Mouse (Mus musculus): Measurements from ENCODE around the gene Cdk17. TPM values are rescaled to one million over a fixed set of nuclear protein-coding genes. Genes with fewer than 3 reads are reported as not detected.
"Not testable (repeated sequence)": the region's sequence is repeated elsewhere in the genome, so short reads cannot be mapped to it uniquely, and the experiment has no call there.

Gene Cdk17
- polyA plus RNA-seq, 1 experiment from 2014 or later: 67.8 TPM

DNA sequence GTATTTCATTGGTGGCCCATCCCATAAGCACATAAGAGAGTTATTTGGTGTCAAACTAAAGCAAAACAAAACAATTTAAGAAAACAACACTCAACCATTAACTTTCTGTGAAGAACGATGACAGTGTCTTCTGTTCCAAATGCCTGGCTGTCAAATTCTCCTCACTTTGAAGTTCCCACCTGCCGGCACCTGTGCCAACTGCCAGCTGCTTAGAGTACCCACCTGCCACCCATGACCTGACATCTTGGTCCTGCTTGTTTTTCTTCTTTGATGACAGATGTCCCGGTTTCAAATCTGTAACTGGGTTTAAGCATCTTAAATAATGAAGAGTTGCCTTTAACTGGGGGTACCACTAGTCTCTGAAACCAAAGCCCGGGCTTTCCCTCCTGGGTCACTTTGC is 14.1 kb upstream of the Cdk17 start:
- Histone ChIP-seq H3K27me3 (ENCODE audit: control insufficient read depth, insufficient read depth, low read length) (no peaks in the 10 kb centered on the region), H3K9ac (replicated peaks; ENCODE audit: low read length) (no peak overlapping the region), H3K4me3 (replicated peaks; ENCODE audit: low read depth, low read length) (no peak overlapping the region), H3K36me3 (ENCODE audit: control insufficient read depth, insufficient read depth, low read length) (no peaks in the 10 kb centered on the region), H3K4me1 (ENCODE audit: control insufficient read depth, insufficient read depth, low read length) (0 out of 2 replicates have a peak, but pooled peaks cover 6% of the 10 kb centered on the region), H3K9me3 (ENCODE audit: control insufficient read depth, low read length) (no peaks in the 10 kb centered on the region), H3K4me2 (ENCODE audit: low read length) (no peak overlapping the region), H3K27ac (replicated peaks; ENCODE audit: low read depth, low read length) (no peak overlapping the region)
- WGBS: 86% methylated on average over 4 of the region's 4 CpGs
- ATAC-seq (ENCODE audit: low FRiP score, low TSS enrichment) (no peak), DNase-seq (no peak)

DNA sequence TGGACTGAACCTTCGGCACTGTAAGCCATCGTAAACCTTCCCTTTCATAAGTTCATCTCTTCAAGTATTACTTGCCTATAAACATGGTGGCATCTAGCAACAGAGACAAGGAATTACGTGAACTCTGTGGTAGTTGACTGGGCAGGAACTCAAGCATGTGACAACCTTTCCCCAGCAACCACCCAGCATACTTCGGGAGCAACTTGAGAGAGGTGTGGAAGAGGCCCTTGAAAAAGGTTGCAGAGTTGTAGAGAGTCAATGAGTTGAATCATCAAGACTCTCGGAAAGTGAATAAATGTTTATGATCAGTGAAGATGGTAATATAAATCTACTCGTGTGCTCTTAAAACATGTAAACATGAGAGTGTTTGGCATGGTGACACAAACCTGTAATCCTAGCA is 13.0 kb upstream of the Cdk17 start:
- no peak overlapping the region for H3K4me3 ChIP-seq (replicated peaks; ENCODE audit: low read depth, low read length)
- H3K4me1 ChIP-seq (ENCODE audit: control insufficient read depth, insufficient read depth, low read length): 0 out of 2 replicates have a peak, but pooled peaks cover 6% of the 10 kb centered on the region
- ATAC-seq (ENCODE audit: low FRiP score, low TSS enrichment) (no peak), DNase-seq (no peak)
- WGBS: 94% methylated on average over 6 of the region's 6 CpGs
- H3K9ac ChIP-seq (replicated peaks; ENCODE audit: low read length): no peak overlapping the region
- no peaks in the 10 kb centered on the region for H3K9me3 ChIP-seq (ENCODE audit: control insufficient read depth, low read length)
- H3K4me2 ChIP-seq (ENCODE audit: low read length): no peak overlapping the region
- no peaks in the 10 kb centered on the region for H3K36me3 ChIP-seq (ENCODE audit: control insufficient read depth, insufficient read depth, low read length)
- H3K27ac ChIP-seq (replicated peaks; ENCODE audit: low read depth, low read length): no peak overlapping the region
- H3K27me3 ChIP-seq (ENCODE audit: control insufficient read depth, insufficient read depth, low read length): no peaks in the 10 kb centered on the region

DNA sequence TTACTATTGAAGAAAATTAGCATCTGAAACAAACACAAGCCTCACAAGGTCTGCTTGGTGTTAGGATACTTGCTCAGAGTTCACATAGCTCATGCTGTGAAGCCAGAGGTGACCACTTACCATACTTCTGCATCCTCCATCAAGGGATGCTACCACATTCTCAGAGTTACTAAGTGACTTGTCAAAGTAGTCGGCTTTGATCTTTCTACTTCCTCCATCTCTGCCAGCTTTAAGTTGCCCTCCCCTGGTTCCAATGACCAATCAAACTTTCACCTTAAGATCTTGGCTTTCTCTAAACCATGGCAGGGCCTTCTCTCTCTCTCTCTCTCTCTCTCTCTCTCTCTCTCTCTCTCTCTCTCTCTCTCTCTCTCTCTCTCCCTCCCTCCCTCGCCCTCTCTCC is 11.1 kb upstream of the Cdk17 start:
- H3K4me3 ChIP-seq (replicated peaks; ENCODE audit: low read depth, low read length): no peak overlapping the region
- H3K4me1 ChIP-seq (ENCODE audit: control insufficient read depth, insufficient read depth, low read length): no peaks in the 10 kb centered on the region
- no peak overlapping the region for H3K4me2 ChIP-seq (ENCODE audit: low read length)
- H3K27ac ChIP-seq (replicated peaks; ENCODE audit: low read depth, low read length): no peak overlapping the region
- H3K9me3 ChIP-seq (ENCODE audit: control insufficient read depth, low read length): no peaks in the 10 kb centered on the region
- 69% methylated on average over 1 of the region's 2 CpGs for WGBS
- ATAC-seq (ENCODE audit: low FRiP score, low TSS enrichment): no peak
- DNase-seq: no peak
- H3K9ac ChIP-seq (replicated peaks; ENCODE audit: low read length): no peak overlapping the region
- H3K27me3 ChIP-seq (ENCODE audit: control insufficient read depth, insufficient read depth, low read length): no peaks in the 10 kb centered on the region
- H3K36me3 ChIP-seq (ENCODE audit: control insufficient read depth, insufficient read depth, low read length): no peaks in the 10 kb centered on the region

DNA sequence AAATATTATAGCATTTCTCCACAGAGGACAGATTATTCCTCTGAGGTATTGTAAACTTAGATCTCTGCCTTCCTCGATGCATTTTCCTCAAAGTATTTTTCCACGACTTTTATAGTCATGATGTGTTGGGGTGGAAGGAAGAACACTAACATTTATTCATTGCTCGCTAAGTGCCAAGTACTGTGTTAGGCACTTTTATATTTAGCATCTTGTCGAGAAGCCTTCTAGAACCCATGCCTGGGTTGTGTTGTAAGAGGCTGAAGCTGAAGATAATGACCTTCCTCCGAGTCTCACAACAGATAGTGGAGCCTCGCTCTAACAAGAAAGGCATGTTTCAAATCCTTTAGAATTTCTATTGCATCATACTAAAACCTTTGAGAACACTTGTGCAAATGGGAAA is 8.9 kb upstream of the Cdk17 start:
- H3K4me1 ChIP-seq (ENCODE audit: control insufficient read depth, insufficient read depth, low read length): no peaks in the 10 kb centered on the region
- ATAC-seq (ENCODE audit: low FRiP score, low TSS enrichment): no peak
- H3K4me2 ChIP-seq (ENCODE audit: low read length): no peak overlapping the region
- H3K9me3 ChIP-seq (ENCODE audit: control insufficient read depth, low read length): no peaks in the 10 kb centered on the region
- WGBS: 86% methylated on average over 6 of the region's 6 CpGs
- no peak overlapping the region for H3K4me3 ChIP-seq (replicated peaks; ENCODE audit: low read depth, low read length)
- no peak for DNase-seq
- no peak overlapping the region for H3K27ac ChIP-seq (replicated peaks; ENCODE audit: low read depth, low read length)
- H3K27me3 ChIP-seq (ENCODE audit: control insufficient read depth, insufficient read depth, low read length): no peaks in the 10 kb centered on the region
- no peaks in the 10 kb centered on the region for H3K36me3 ChIP-seq (ENCODE audit: control insufficient read depth, insufficient read depth, low read length)
- no peak overlapping the region for H3K9ac ChIP-seq (replicated peaks; ENCODE audit: low read length)

DNA sequence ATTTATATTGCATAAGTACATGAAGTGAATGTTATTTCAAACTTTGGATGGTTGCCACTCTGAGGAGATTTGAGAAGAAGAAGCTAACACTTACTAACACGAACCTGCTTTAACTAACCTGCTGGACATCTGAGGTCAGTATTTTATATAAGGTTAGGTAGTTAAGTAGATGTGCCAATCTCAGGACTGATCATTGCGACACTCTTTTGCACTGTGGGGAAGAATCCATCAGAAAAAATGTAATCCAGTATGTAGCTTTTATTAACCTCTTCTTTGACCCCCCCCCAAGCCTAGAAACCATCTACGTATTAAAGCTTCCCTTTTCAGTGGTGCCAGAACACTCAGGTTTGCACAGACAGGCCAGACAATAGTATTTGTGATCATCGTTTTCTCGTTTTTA is 8.0 kb upstream of the Cdk17 start:
- H3K27ac ChIP-seq (replicated peaks; ENCODE audit: low read depth, low read length): no peak overlapping the region
- WGBS: 86% methylated on average over 5 of the region's 5 CpGs
- H3K9me3 ChIP-seq (ENCODE audit: control insufficient read depth, low read length): no peaks in the 10 kb centered on the region
- DNase-seq: no peak
- H3K4me1 ChIP-seq (ENCODE audit: control insufficient read depth, insufficient read depth, low read length): no peaks in the 10 kb centered on the region
- no peak overlapping the region for H3K4me2 ChIP-seq (ENCODE audit: low read length)
- H3K27me3 ChIP-seq (ENCODE audit: control insufficient read depth, insufficient read depth, low read length): no peaks in the 10 kb centered on the region
- no peaks in the 10 kb centered on the region for H3K36me3 ChIP-seq (ENCODE audit: control insufficient read depth, insufficient read depth, low read length)
- no peak overlapping the region for H3K4me3 ChIP-seq (replicated peaks; ENCODE audit: low read depth, low read length)
- ATAC-seq (ENCODE audit: low FRiP score, low TSS enrichment): no peak
- no peak overlapping the region for H3K9ac ChIP-seq (replicated peaks; ENCODE audit: low read length)

DNA sequence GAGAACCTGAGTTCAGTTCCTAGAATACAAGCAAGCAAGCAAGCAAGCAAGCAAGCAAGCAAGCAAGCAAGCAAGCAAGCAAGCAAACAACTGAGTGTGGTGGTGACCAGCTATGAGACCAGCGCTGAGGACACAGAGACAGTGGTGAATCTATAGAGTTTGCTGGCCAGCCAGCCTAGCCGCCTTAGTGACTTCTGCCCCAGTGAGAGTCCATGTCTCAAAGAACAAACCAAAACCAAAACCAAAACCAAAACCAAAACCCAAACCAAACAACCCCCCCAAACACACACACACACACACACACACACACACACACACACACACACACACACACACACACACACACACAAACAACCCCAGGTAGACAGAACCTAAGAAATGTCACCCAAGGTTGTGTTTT is 7.3 kb upstream of the Cdk17 start:
- 89% methylated on average over 2 of the region's 2 CpGs for WGBS
- not testable (repeated sequence) for H3K27ac ChIP-seq (replicated peaks; ENCODE audit: low read depth, low read length); DNase-seq; H3K4me3 ChIP-seq (replicated peaks; ENCODE audit: low read depth, low read length); H3K4me2 ChIP-seq (ENCODE audit: low read length); H3K9me3 ChIP-seq (ENCODE audit: control insufficient read depth, low read length); H3K36me3 ChIP-seq (ENCODE audit: control insufficient read depth, insufficient read depth, low read length); H3K9ac ChIP-seq (replicated peaks; ENCODE audit: low read length); H3K27me3 ChIP-seq (ENCODE audit: control insufficient read depth, insufficient read depth, low read length); ATAC-seq (ENCODE audit: low FRiP score, low TSS enrichment); H3K4me1 ChIP-seq (ENCODE audit: control insufficient read depth, insufficient read depth, low read length)

DNA sequence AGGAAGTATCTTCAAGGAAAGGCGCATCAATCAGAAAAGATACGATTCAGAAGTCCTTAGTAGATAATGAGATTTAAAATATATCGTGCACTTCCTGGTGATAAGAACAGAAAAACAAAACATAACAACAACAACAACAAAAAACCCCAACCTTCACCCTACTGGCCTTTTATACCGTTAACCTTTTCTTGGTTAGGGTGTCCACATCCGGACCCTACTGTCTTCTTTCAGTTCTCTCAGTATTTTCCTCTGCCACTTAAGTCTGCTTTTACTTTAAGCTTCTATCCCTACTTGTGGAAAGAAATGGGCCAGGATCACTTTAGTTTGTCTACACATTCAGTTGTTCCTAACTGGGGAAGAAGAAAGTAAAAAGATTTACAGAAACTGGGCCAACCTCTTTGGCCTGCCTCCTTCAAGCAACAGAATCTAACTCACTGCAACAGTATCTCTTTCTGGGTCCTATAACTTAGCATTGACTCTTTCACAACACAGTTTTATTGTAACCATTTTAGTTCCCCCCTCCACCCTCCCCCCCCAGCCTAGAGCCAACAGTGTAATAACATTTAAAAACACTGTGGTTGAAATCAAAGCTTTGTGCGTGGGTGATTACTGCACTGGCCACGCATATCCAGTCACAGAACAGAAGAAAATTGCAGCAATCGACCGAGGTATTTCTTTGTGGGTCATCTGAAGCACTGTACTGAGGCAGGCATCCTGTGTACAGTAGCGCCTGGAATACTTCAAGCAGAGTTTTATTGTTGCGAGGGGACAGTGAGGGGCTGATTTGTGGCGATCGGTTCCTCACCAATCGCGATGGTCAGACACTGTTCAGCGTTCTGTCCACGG is 801 bp upstream of the Cdk17 start:
- DNase-seq: no peak
- peak overlapping the region; percentile 64 for H3K4me2 ChIP-seq (ENCODE audit: low read length)
- peaks cover 19% of the 10 kb centered on the region for H3K4me1 ChIP-seq (ENCODE audit: control insufficient read depth, insufficient read depth, low read length)
- H3K9me3 ChIP-seq (ENCODE audit: control insufficient read depth, low read length): no peaks in the 10 kb centered on the region
- H3K9ac ChIP-seq (replicated peaks; ENCODE audit: low read length): no peak overlapping the region; the same call in 1 of the 2 replicates
- 29% methylated on average over 17 of the region's 17 CpGs for WGBS
- H3K27ac ChIP-seq (replicated peaks; ENCODE audit: low read depth, low read length): peak overlapping the region; percentile 99
- no peaks in the 10 kb centered on the region for H3K27me3 ChIP-seq (ENCODE audit: control insufficient read depth, insufficient read depth, low read length)
- peak; percentile 68 for ATAC-seq (ENCODE audit: low FRiP score, low TSS enrichment)
- peak overlapping the region; percentile 98 for H3K4me3 ChIP-seq (replicated peaks; ENCODE audit: low read depth, low read length)
- no peaks in the 10 kb centered on the region for H3K36me3 ChIP-seq (ENCODE audit: control insufficient read depth, insufficient read depth, low read length)

DNA sequence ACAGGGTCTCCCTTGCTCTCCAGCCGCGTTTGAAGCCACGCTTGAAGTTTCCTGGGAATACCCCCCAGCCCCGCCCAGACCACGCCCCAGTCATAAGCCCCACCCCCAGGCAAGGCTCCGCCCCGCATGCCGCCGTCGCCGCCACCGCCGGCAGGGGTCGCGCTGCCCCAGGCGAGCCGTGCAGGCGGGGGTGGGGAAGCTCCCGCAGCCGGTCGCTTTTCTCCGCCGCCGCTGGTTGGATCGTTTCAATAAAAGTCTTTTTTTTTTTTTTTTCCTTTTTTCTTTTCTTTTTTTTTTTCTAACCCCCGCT is 223 bp upstream of the Cdk17 start:
- 0% methylated on average over 26 of the region's 26 CpGs for WGBS
- Histone ChIP-seq H3K4me1 (ENCODE audit: control insufficient read depth, insufficient read depth, low read length) (peaks cover 25% of the 10 kb centered on the region), H3K27ac (replicated peaks; ENCODE audit: low read depth, low read length) (peak overlapping the region; percentile 99), H3K4me3 (replicated peaks; ENCODE audit: low read depth, low read length) (peak overlapping the region; percentile 98), H3K36me3 (ENCODE audit: control insufficient read depth, insufficient read depth, low read length) (no peaks in the 10 kb centered on the region), H3K9ac (replicated peaks; ENCODE audit: low read length) (peak overlapping the region; percentile 97), H3K9me3 (ENCODE audit: control insufficient read depth, low read length) (no peaks in the 10 kb centered on the region), H3K27me3 (ENCODE audit: control insufficient read depth, insufficient read depth, low read length) (no peaks in the 10 kb centered on the region), H3K4me2 (ENCODE audit: low read length) (peak overlapping the region; percentile 64)
- ATAC-seq (ENCODE audit: low FRiP score, low TSS enrichment) (peak; percentile 92), DNase-seq (peak; percentile 96)
